Mouse (Mus musculus): ENCODE measurements around the gene Rab3gap1.

The Rab3gap1 gene

DNA sequence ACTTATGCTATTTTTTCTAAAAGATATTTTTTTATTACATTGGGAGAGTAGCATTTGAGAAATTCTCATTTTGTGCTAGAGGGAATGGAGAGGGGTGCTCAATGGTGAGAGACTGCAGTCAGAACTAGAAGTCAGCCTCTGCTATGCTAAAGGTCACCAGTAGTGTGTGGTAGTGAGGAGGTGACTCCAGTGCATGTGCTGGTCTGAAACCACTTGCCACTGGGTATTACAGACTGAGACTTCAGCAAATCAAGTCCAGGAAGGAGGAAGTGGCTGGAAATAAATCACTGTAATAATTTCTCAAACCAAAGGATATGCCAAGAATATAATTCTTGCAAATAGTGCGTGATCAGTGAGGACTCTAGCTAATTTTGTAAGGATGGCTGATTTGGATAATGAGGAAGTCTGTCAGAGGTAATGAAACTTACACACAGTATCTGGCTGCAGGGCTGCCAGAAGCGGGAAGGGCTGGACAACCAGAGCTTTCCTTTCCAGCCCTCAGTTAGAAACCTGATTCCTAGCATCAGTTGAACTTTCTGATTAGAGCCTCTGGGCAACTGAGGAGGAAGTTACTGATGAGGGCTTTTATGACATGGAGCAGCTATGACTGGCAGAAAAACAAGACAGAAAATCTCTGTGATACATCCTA lies 112.5 kb downstream of the Rab3gap1 start:
- no peak for DNase-seq (ENCODE audit: low spot score in 2 of 2)

DNA sequence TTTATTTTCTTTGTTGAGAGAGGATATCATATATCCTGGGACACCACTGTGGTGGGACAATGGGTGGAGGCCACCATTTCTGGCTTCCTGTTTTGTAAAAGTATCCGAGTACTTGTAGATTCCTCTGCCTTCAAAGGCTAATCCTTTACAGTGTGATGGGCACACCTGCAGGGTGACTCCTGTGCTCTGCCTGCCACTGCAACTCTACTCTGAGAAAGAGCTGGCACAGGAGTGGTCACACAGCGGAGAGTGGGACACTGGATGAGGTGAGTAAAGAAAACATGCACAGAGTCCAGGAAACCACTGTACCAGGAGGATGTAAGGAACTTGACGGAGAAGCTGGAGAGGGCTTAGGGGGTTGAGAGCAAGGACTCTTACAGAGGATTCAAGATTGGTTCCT lies 113.7 kb downstream of the Rab3gap1 start:
- no peak for DNase-seq (ENCODE audit: low spot score in 2 of 2)

DNA sequence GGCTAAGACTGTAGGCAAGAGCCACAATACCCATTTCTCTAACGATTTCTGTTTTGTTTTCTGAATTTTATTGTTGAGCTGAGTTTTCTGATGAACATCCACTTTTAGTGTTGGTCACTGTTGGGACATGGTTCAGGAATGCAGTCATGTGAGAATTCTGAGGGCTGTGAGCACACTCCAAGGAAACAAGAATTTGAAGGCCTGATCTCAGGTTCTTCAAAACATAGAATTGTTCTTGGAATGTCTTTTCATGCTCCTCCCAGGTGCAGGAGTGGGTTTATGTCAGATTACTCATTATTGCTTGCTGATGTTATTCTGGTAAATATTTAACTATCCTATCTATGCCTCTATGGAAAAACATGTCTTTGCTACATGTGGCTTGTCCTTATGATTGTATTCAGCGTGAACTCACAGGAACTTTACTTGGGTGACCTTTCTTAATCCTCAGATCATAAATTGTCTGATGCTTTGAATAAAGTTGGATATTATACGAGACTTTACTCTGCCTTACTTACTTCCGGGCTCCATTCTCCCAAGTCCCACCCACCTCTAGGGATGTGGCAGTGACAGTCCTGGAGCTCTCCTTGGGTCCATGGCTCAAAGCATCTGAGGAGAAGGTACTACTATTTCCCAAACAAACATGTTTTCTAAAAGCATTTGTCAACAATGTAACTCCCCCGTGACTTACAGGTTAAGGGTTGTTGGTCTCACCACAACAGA lies 114.9 kb downstream of the Rab3gap1 start:
- no peak for DNase-seq (ENCODE audit: low spot score in 2 of 2)

DNA sequence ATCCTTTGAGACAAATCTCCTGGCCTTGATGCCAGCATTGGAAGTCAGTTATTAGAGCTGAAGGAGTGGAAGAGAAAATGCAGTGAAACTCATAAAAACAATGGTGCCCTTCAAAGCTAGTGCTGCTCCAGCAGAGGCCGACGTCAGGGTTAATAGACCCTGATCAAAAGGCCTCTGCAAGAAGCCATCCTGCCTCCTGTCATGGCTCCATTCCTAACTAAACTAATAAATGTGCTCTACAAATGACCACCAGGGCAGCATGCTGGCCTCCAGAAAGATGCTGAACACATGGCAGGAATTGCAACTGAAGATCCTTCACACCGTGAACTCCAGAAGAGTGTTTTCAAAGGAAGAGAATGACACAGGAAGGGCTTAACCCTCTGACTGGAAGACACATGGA lies 116.8 kb downstream of the Rab3gap1 start:
- no peak for DNase-seq (ENCODE audit: low spot score in 2 of 2)

DNA sequence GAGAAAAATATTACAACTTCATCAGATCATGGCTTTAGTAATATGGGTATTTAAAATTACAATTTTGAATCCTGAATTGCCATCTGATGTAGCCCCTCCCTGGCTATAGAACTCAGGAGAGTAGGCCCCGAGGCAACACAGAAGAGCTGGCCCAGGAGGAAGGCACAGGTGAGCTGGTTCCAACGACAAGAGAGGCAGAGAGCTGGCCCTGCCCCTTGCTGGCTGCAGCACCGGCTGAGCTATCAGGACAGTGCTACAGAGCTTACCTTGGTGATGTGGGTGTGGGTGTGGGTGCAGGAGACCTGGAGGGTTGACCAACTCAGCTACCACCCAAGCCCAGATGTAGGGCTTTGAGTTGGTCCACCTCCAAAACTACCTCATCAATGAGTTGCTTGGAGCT lies 119.7 kb downstream of the Rab3gap1 start:
- no peak for DNase-seq (ENCODE audit: low spot score in 2 of 2)

DNA sequence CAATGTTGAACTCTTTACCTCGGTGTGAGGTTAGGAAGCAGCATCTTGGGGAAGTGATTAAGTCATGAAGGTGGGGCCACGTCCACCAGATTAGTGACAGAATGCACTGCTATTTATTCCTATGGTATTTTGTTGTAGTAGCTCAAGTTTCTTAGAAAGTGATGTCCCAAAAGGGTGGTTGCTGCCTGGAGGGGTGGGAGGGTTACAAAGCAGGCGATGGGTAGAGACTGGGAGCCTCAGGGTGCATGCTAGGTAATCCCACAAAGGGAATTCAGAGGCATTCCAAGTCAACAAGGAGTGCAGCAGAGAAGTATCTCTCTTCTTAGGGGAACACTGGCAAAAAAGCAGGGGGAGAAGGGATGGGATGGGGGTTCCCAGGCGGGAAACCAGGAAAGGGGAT lies 120.8 kb downstream of the Rab3gap1 start:
- no peak for DNase-seq (ENCODE audit: low spot score in 2 of 2)

DNA sequence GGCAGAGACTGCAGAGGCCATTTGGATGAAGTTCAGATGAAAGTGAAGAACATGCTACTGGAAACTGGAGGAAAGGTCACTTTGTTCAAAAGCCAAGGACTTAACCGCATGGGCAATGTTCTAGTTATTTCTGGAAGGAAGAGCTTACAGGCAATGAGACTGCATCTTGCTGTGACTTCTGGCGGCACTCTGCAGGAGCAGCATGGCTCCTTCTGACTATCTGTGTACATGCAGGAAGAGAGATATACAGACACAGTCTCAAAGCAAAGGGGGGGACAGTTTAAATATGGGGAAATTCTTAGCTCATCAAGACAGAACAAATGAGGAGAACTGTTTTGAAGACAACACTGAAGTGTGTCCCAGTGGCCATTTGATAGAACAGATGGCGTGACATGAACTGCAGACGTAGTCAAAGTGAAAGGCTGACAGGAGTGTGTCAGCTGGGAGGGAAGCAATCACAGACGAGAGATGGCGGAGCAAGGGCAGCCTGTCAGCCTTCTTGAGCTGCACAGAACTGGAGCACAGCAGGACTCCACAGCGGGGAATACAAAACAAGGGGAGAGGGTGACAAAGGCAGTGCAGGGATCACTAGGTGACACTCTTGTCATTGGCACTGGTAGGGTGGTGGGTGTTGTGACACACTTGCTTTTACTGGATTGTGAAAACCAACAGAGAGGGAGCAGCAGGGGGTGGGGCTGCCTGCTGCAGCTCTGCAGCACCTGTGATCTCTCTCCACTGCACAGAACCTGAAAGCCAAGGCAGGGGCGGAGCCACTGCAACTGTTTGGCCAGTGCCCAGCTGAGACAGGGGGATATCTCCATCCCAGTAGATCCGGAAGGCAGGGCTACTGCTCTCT lies 121.5 kb downstream of the Rab3gap1 start:
- DNase-seq (ENCODE audit: low spot score in 2 of 2) = no peak

Data from natural killer cell, adult 2 months (primary cell).